Mouse (Mus musculus): ENCODE measurements at regions not wholly inside any gene's neighbourhood (a gene's known extent, or its start where the extent isn't known, plus 50 kb on each side); places are given as distances from the start of the nearest gene placed in this dataset.
"Not testable (repeated sequence)": the region's sequence is repeated elsewhere in the genome, so short reads cannot be mapped to it uniquely, and the experiment has no call there.

- H3K27me3 ChIP-seq (ENCODE audit: control insufficient read depth, insufficient read depth, low read length): no peaks in the 10 kb centered on the region
- no peak overlapping the region for H3K27ac ChIP-seq (replicated peaks; ENCODE audit: insufficient read depth, low read depth, low read length)
- H3K79me2 ChIP-seq (ENCODE audit: control insufficient read depth, insufficient read depth, low read length): no peaks in the 10 kb centered on the region
- no peak overlapping the region for H3K4me3 ChIP-seq (ENCODE audit: insufficient read depth, low read depth, low read length)
- no peaks in the 10 kb centered on the region for H3K36me3 ChIP-seq (ENCODE audit: control insufficient read depth, insufficient read depth, low read length)
- no peak for TF ChIP-seq CTCF (IDR thresholded peaks at IDR 0.05; ENCODE audit: low read depth, low read length)
- TF ChIP-seq POLR2A (IDR thresholded peaks at IDR 0.05; ENCODE audit: extremely low read depth, insufficient read depth, low read length): no peak
- H3K4me1 ChIP-seq (ENCODE audit: control insufficient read depth, insufficient read depth, low read length): no peaks in the 10 kb centered on the region
- no peak for DNase-seq (ENCODE audit: extremely low read depth, low read depth, low spot score)
- 76% methylated on average over 2 of the region's 2 CpGs for WGBS
- no peak overlapping the region for H3K9ac ChIP-seq (ENCODE audit: low read depth, low read length)
These were observed 183.8 kb upstream of the Gria3 start for GRCm38 (mm10) chrX:41216827-41217226.

GRCm38 (mm10) chrX:41249739-41250138, 150.9 kb upstream of the Gria3 start:
- H3K79me2 ChIP-seq (ENCODE audit: control insufficient read depth, insufficient read depth, low read length); H3K4me3 ChIP-seq (ENCODE audit: insufficient read depth, low read depth, low read length); H3K27me3 ChIP-seq (ENCODE audit: control insufficient read depth, insufficient read depth, low read length); H3K4me1 ChIP-seq (ENCODE audit: control insufficient read depth, insufficient read depth, low read length); H3K27ac ChIP-seq (replicated peaks; ENCODE audit: insufficient read depth, low read depth, low read length); H3K9ac ChIP-seq (ENCODE audit: low read depth, low read length); H3K36me3 ChIP-seq (ENCODE audit: control insufficient read depth, insufficient read depth, low read length); DNase-seq (ENCODE audit: extremely low read depth, low read depth, low spot score): not testable (repeated sequence)
- 81% methylated on average over 5 of the region's 5 CpGs for WGBS

GRCm38 (mm10) chrX:41252923-41253322, 147.7 kb upstream of the Gria3 start:
- no peak for DNase-seq (ENCODE audit: extremely low read depth, low read depth, low spot score)
- no peak for TF ChIP-seq POLR2A (IDR thresholded peaks at IDR 0.05; ENCODE audit: extremely low read depth, insufficient read depth, low read length)
- no peak for TF ChIP-seq CTCF (IDR thresholded peaks at IDR 0.05; ENCODE audit: low read depth, low read length)
- 81% methylated on average over 3 of the region's 3 CpGs for WGBS

GRCm38 (mm10) chrX:41254695-41255094, 146.0 kb upstream of the Gria3 start:
- H3K79me2 ChIP-seq (ENCODE audit: control insufficient read depth, insufficient read depth, low read length): no peaks in the 10 kb centered on the region
- no peaks in the 10 kb centered on the region for H3K36me3 ChIP-seq (ENCODE audit: control insufficient read depth, insufficient read depth, low read length)
- H3K4me1 ChIP-seq (ENCODE audit: control insufficient read depth, insufficient read depth, low read length): no peaks in the 10 kb centered on the region
- no peak for TF ChIP-seq POLR2A (IDR thresholded peaks at IDR 0.05; ENCODE audit: extremely low read depth, insufficient read depth, low read length)
- no peak for TF ChIP-seq CTCF (IDR thresholded peaks at IDR 0.05; ENCODE audit: low read depth, low read length)
- WGBS: 85% methylated on average over 3 of the region's 3 CpGs
- no peak overlapping the region for H3K9ac ChIP-seq (ENCODE audit: low read depth, low read length)
- H3K27me3 ChIP-seq (ENCODE audit: control insufficient read depth, insufficient read depth, low read length): no peaks in the 10 kb centered on the region
- DNase-seq (ENCODE audit: extremely low read depth, low read depth, low spot score): no peak
- no peak overlapping the region for H3K27ac ChIP-seq (replicated peaks; ENCODE audit: insufficient read depth, low read depth, low read length)
- no peak overlapping the region for H3K4me3 ChIP-seq (ENCODE audit: insufficient read depth, low read depth, low read length)

More at GRCm38 (mm10) chrX:41252923-41253322, 147.7 kb upstream of the Gria3 start:
- Histone ChIP-seq H3K79me2 (ENCODE audit: control insufficient read depth, insufficient read depth, low read length) (no peaks in the 10 kb centered on the region), H3K27ac (replicated peaks; ENCODE audit: insufficient read depth, low read depth, low read length) (no peak overlapping the region), H3K4me1 (ENCODE audit: control insufficient read depth, insufficient read depth, low read length) (no peaks in the 10 kb centered on the region), H3K4me3 (ENCODE audit: insufficient read depth, low read depth, low read length) (no peak overlapping the region), H3K9ac (ENCODE audit: low read depth, low read length) (no peak overlapping the region), H3K27me3 (ENCODE audit: control insufficient read depth, insufficient read depth, low read length) (no peaks in the 10 kb centered on the region), H3K36me3 (ENCODE audit: control insufficient read depth, insufficient read depth, low read length) (no peaks in the 10 kb centered on the region)

GRCm38 (mm10) chrX:41291098-41291497, 109.6 kb upstream of the Gria3 start:
- no peak overlapping the region for H3K4me3 ChIP-seq (ENCODE audit: insufficient read depth, low read depth, low read length)
- no peak for TF ChIP-seq POLR2A (IDR thresholded peaks at IDR 0.05; ENCODE audit: extremely low read depth, insufficient read depth, low read length)
- TF ChIP-seq CTCF (IDR thresholded peaks at IDR 0.05; ENCODE audit: low read depth, low read length): no peak
- no peak overlapping the region for H3K27ac ChIP-seq (replicated peaks; ENCODE audit: insufficient read depth, low read depth, low read length)
- DNase-seq (ENCODE audit: extremely low read depth, low read depth, low spot score): no peak
- no peak overlapping the region for H3K9ac ChIP-seq (ENCODE audit: low read depth, low read length)
- H3K79me2 ChIP-seq (ENCODE audit: control insufficient read depth, insufficient read depth, low read length): no peaks in the 10 kb centered on the region
- no peaks in the 10 kb centered on the region for H3K27me3 ChIP-seq (ENCODE audit: control insufficient read depth, insufficient read depth, low read length)
- WGBS: 70% methylated on average over 2 of the region's 2 CpGs
- no peaks in the 10 kb centered on the region for H3K4me1 ChIP-seq (ENCODE audit: control insufficient read depth, insufficient read depth, low read length)
- H3K36me3 ChIP-seq (ENCODE audit: control insufficient read depth, insufficient read depth, low read length): no peaks in the 10 kb centered on the region

- H3K4me1 ChIP-seq (ENCODE audit: control insufficient read depth, insufficient read depth, low read length): no peaks in the 10 kb centered on the region
- no peaks in the 10 kb centered on the region for H3K36me3 ChIP-seq (ENCODE audit: control insufficient read depth, insufficient read depth, low read length)
- 83% methylated on average over 1 of the region's 1 CpGs for WGBS
- DNase-seq (ENCODE audit: extremely low read depth, low read depth, low spot score): no peak
- no peak overlapping the region for H3K27ac ChIP-seq (replicated peaks; ENCODE audit: insufficient read depth, low read depth, low read length)
- no peaks in the 10 kb centered on the region for H3K27me3 ChIP-seq (ENCODE audit: control insufficient read depth, insufficient read depth, low read length)
- H3K9ac ChIP-seq (ENCODE audit: low read depth, low read length): no peak overlapping the region
- H3K79me2 ChIP-seq (ENCODE audit: control insufficient read depth, insufficient read depth, low read length): no peaks in the 10 kb centered on the region
- H3K4me3 ChIP-seq (ENCODE audit: insufficient read depth, low read depth, low read length): no peak overlapping the region
- TF ChIP-seq POLR2A (IDR thresholded peaks at IDR 0.05; ENCODE audit: extremely low read depth, insufficient read depth, low read length) (no peak), CTCF (IDR thresholded peaks at IDR 0.05; ENCODE audit: low read depth, low read length) (no peak)
These were observed 84.2 kb upstream of the Gria3 start for GRCm38 (mm10) chrX:41316493-41316892.

Measured in liver, adult 2 months (tissue).